Mouse (Mus musculus) spleen, adult 2 months (tissue): Measurements from ENCODE around the gene Unkl. TPM values are rescaled to one million over a fixed set of nuclear protein-coding genes. Genes with fewer than 3 reads are reported as not detected.
A peak's percentile ranks its signal among the peaks of the same experiment; 100 is the strongest.

ENCODE experiments used
- DNase-seq, 2 experiments: peaks; one replicate each; pipeline versions ENCODE4 v3.0.0 to v3.0.0-alpha.2; 2012 to 2021; ENCODE audit warnings: low spot score in 2 of 2, low read depth in 1 of 2
- H3K27ac ChIP-seq: fragments of 200-500 bp; 2 replicates; pipeline ENCODE4 v1.5.1; 2012; ENCODE audit warnings: low read length, inconsistent platforms; ENCODE audit not compliant: insufficient read depth
- H3K27me3 ChIP-seq: fragments of 200-500 bp; 2 replicates; pipeline ENCODE4 v1.6.1; 2012; ENCODE audit warnings: mild to moderate bottlenecking, moderate library complexity, low read length, inconsistent platforms; ENCODE audit not compliant: control insufficient read depth, insufficient read depth
- H3K36me3 ChIP-seq: fragments of 200-500 bp; 2 replicates; pipeline ENCODE4 v1.6.1; 2012; ENCODE audit warnings: mild to moderate bottlenecking, low read length, inconsistent platforms; ENCODE audit not compliant: control insufficient read depth, insufficient read depth
- H3K4me1 ChIP-seq: fragments of 200-500 bp; 2 replicates; pipeline ENCODE4 v1.6.1; 2011; ENCODE audit warnings: inconsistent platforms; ENCODE audit not compliant: control insufficient read depth, insufficient read depth, insufficient read length
- H3K4me3 ChIP-seq: fragments of 200-500 bp; 2 replicates; pipeline ENCODE4 v1.5.1; 2011; ENCODE audit warnings: mild to moderate bottlenecking, inconsistent platforms; ENCODE audit not compliant: insufficient read depth, insufficient read length; ENCODE audit errors: extremely low read depth
- CTCF ChIP-seq: fragments of 200-500 bp; IDR thresholded peaks from 2 replicates; pipeline ENCODE4 v1.5.1; 2011; ENCODE audit warnings: mild to moderate bottlenecking, inconsistent platforms; ENCODE audit not compliant: insufficient read depth, insufficient read length, insufficient replicate concordance; ENCODE audit errors: extremely low read depth
- POLR2A ChIP-seq: fragments of 200-500 bp; IDR thresholded peaks from 2 replicates; pipeline ENCODE4 v1.6.1; 2011; ENCODE audit warnings: low read depth, low read length, inconsistent platforms
- WGBS: fragments of 180-500 bp; shearing (Covaris S2); methylation state at CpG from one replicate; pipeline ENCODE4 v1.1.7; 2018; 5-methylcytosine and 5-hydroxymethylcytosine counted together
- polyA plus RNA-seq: library from polyadenylated mRNA; depleted of rRNA; stranded (reverse); fragments of >200 nt; gene quantifications from 2 replicates; pipeline ENCODE4 v1.2.3, GENCODE M21; 2012

Gene Unkl
- polyA plus RNA-seq, 1 experiment, result 30.4 TPM

GRCm38 (mm10) chr17:25253760-25254159 lies 65.6 kb downstream of the Unkl start:
- no peak for TF ChIP-seq POLR2A
- TF ChIP-seq CTCF, result no peak
- WGBS, result 38% methylated on average over 10 of the region's 10 CpGs
- Histone ChIP-seq H3K27ac (no peak overlapping the region), H3K4me1 (peaks cover 16% of the 10 kb centered on the region; the same call in 1 of the 2 replicates), H3K27me3 (peaks cover 12% of the 10 kb centered on the region), H3K36me3 (no peaks in the 10 kb centered on the region), H3K4me3 (no peak overlapping the region)
- DNase-seq, result no peak

GRCm38 (mm10) chr17:25255110-25255509 lies 66.9 kb downstream of the Unkl start:
- Histone ChIP-seq H3K4me3 (no peak overlapping the region; the same call in 1 of the 2 replicates), H3K4me1 (peaks cover 16% of the 10 kb centered on the region; the same call in 1 of the 2 replicates), H3K27ac (no peak overlapping the region), H3K36me3 (peaks cover 3% of the 10 kb centered on the region; the same call in 1 of the 2 replicates), H3K27me3 (peaks cover 12% of the 10 kb centered on the region)
- no peak for DNase-seq
- no peak for TF ChIP-seq CTCF
- no peak for TF ChIP-seq POLR2A
- WGBS, result 30% methylated on average over 2 of the region's 2 CpGs

DNA sequence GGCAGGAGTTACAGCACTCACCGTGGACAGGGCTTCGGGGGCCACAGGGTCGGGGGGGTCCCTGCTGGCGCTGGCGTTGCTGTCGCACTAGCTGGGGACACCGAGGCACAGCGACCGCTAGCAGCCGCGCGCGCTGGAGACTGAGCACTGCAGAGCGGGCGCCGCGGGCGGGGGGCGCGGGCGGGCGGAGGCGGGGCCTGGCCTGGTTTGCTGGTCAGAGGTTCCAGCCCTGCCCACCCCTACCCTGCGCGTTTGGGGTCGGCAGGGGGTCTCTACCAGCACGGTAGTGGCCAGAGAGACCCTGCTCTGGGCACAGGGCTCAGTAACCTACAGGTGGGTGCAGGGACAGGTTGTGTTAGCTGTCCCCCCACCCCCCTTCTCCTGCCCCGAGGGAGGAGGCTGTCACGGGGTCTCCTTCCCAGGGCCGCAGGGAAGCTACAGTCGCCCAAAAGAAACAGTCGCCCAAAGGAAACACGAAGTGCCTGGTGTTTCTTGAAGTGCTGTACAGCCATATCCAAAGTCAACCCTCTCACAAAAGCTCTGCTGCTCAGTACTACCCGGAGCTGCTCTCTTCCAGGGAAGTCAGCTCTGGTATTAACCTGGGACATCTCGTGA lies 68.0 kb downstream of the Unkl start, which contains the start of gene Baiap3:
Baiap3 (minus strand) TSS at position 225 of the 615 bp plus-strand sequence.
- peak within 1 kb of the TSS; percentile 32; the same call in 1 of the 2 replicates for H3K4me3 ChIP-seq
- no peak for DNase-seq
- 4% methylated on average over 35 of the region's 35 CpGs for WGBS

GRCm38 (mm10) chr17:25257804-25258261 lies 69.6 kb downstream of the Unkl start:
- H3K4me3 ChIP-seq, result no peak overlapping the region
- H3K27me3 ChIP-seq, result peaks cover 12% of the 10 kb centered on the region
- DNase-seq, result peak in 1 of 2 experiments; percentile 36
- H3K27ac ChIP-seq, result peak overlapping the region; percentile 40; the same call in 1 of the 2 replicates
- peaks cover 10% of the 10 kb centered on the region for H3K36me3 ChIP-seq
- no peak for TF ChIP-seq CTCF
- no peak for TF ChIP-seq POLR2A
- 54% methylated on average over 6 of the region's 6 CpGs for WGBS
- H3K4me1 ChIP-seq, result peaks cover 16% of the 10 kb centered on the region; the same call in 1 of the 2 replicates

More for the DNA sequence above, 68.0 kb downstream of the Unkl start, which contains the start of gene Baiap3:
- peaks cover 16% of the 10 kb centered on the region; the same call in 1 of the 2 replicates for H3K4me1 ChIP-seq
- peaks cover 5% of the 10 kb centered on the region; the same call in 1 of the 2 replicates for H3K36me3 ChIP-seq
- TF ChIP-seq CTCF (no peak), POLR2A (no peak)
- H3K27ac ChIP-seq, result no peak within 1 kb of the TSS
- peaks cover 12% of the 10 kb centered on the region for H3K27me3 ChIP-seq

DNA sequence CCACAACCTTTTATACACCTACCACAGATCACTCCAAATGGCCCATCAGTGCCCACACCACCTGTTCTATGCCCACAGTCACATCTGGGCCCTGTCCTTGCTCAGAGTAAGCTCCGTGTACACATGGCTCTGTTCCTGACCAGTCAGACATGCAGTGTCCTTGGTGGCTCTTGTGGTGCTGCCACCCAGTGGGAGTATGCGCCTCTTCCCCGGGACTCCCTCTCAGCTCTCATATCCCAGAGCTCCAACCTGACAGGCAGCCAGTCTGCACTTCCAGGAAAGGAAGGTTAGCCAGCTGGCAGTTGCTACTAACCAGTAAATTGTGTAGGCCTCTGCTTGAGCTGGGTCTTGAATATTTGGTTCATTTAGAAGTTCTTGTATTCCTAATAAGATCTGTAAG lies 76.3 kb downstream of the Unkl start:
- Histone ChIP-seq H3K4me3 (no peak overlapping the region), H3K27ac (no peak overlapping the region), H3K27me3 (no peaks in the 10 kb centered on the region), H3K36me3 (peaks cover 62% of the 10 kb centered on the region), H3K4me1 (no peaks in the 10 kb centered on the region)
- TF ChIP-seq POLR2A, result no peak
- TF ChIP-seq CTCF, result no peak
- no peak for DNase-seq
- WGBS, result 83% methylated on average over 3 of the region's 3 CpGs

DNA sequence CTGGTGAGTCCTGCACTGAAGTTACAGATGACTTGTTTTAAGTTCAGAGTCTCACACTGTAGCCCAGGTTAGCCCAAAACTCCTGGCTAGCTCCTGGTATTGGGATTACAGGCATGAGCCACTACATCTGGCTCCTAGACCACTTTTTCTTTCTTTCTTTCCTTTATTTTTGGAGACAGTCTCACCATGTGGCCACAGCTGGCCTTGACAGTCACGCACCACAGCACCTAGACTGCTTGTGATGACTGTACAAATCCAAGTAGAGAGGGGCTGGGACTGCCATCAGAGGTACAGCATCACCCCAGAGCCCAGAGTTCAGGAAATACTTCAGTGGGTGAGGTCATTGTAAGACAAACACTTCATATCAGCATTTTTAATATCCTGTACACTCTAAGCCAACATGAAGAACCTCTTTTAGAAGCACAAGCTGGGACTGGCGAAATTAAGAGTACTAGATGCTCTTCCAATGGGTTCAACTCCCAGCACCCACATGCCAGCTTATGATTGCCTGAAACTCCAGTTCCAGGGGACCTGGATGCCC lies 82.7 kb downstream of the Unkl start:
- no peak for TF ChIP-seq POLR2A
- TF ChIP-seq CTCF, result no peak
- Histone ChIP-seq H3K4me3 (no peak overlapping the region), H3K4me1 (peaks cover 13% of the 10 kb centered on the region; the same call in 1 of the 2 replicates), H3K27ac (no peak overlapping the region), H3K36me3 (peaks cover 29% of the 10 kb centered on the region), H3K27me3 (no peaks in the 10 kb centered on the region)
- 62% methylated on average over 2 of the region's 2 CpGs for WGBS
- no peak for DNase-seq
